32 mouse cellular contexts compared by ENCODE assay signal in genomic region chr9:13966212-13966611, GRCm38 (mm10).
"Had no signal": no experiment of that assay in that cellular context is flagged by ENCODE, and none has a peak within 500 bp of the region (broad histone marks: within the 10 kb centered on the region; RNA-seq: fewer than 3 reads in every experiment).

No protein-coding gene starts in this region.

- H3K9ac ChIP-seq: limb, embryonic 12.5 days; limb, embryonic 13.5 days; limb, embryonic 15.5 days; liver, embryonic 13.5 days; liver, embryonic 14.5 days; liver, embryonic 15.5 days; liver, postnatal 0 days; lung, embryonic 14.5 days; lung, embryonic 15.5 days; midbrain, embryonic 12.5 days; midbrain, embryonic 13.5 days; midbrain, embryonic 15.5 days; neural tube, embryonic 12.5 days; neural tube, embryonic 13.5 days had no signal

- H3K4me1 ChIP-seq: limb, embryonic 10.5 days; liver, embryonic 13.5 days; liver, embryonic 15.5 days; megakaryocyte, embryonic 14.5 days; midbrain, embryonic 13.5 days; midbrain, embryonic 15.5 days; neural tube, embryonic 12.5 days had no signal

- DNase-seq: left cerebral cortex, postnatal 4 days; liver; liver, embryonic 13.5 days; liver, postnatal 0 days; lung, adult 18-20 months; lung, adult 2 months; lung, postnatal 10 days; lung, postnatal 14 days; lung, postnatal 36 days; lung, postnatal 4 days; midbrain, embryonic 14.5 days had no signal

- H3K4me3 ChIP-seq: limb, embryonic 10.5 days; limb, embryonic 12.5 days; limb, embryonic 13.5 days; limb, embryonic 15.5 days; liver, embryonic 13.5 days; liver, embryonic 15.5 days; lung, embryonic 15.5 days; megakaryocyte, embryonic 14.5 days; midbrain, embryonic 10.5 days; midbrain, embryonic 12.5 days; midbrain, embryonic 13.5 days; midbrain, embryonic 15.5 days; myocyte; neural tube, embryonic 12.5 days; neural tube, embryonic 13.5 days had no signal

- H3K27me3 ChIP-seq: limb, embryonic 12.5 days; limb, embryonic 13.5 days; limb, embryonic 15.5 days; liver, embryonic 13.5 days; liver, embryonic 15.5 days; lung, embryonic 15.5 days; megakaryocyte, embryonic 14.5 days; midbrain, embryonic 12.5 days; midbrain, embryonic 13.5 days; midbrain, embryonic 15.5 days; neural tube, embryonic 12.5 days; neural tube, embryonic 13.5 days had no signal

- H3K36me3 ChIP-seq: limb, embryonic 10.5 days; limb, embryonic 12.5 days; limb, embryonic 13.5 days; limb, embryonic 15.5 days; liver, embryonic 13.5 days; liver, embryonic 15.5 days; lung, embryonic 15.5 days; midbrain, embryonic 10.5 days; midbrain, embryonic 12.5 days; midbrain, embryonic 13.5 days; midbrain, embryonic 15.5 days; neural tube, embryonic 12.5 days; neural tube, embryonic 13.5 days had no signal

- H3K27ac ChIP-seq: limb, embryonic 10.5 days; limb, embryonic 12.5 days; limb, embryonic 13.5 days; limb, embryonic 15.5 days; liver, embryonic 13.5 days; liver, embryonic 14.5 days; liver, embryonic 15.5 days; lung, embryonic 15.5 days; macrophage; midbrain, embryonic 10.5 days; midbrain, embryonic 12.5 days; midbrain, embryonic 13.5 days; midbrain, embryonic 15.5 days; neural tube, embryonic 12.5 days; neural tube, embryonic 13.5 days had no signal

- H3K9me3 ChIP-seq: limb, embryonic 10.5 days; limb, embryonic 12.5 days; limb, embryonic 13.5 days; limb, embryonic 15.5 days; liver, embryonic 13.5 days; liver, embryonic 15.5 days; lung, embryonic 15.5 days; megakaryocyte, embryonic 14.5 days; midbrain, embryonic 10.5 days; midbrain, embryonic 12.5 days; midbrain, embryonic 13.5 days; midbrain, embryonic 15.5 days; neural tube, embryonic 12.5 days; neural tube, embryonic 13.5 days had no signal

- ATAC-seq: liver, postnatal 0 days; lung, postnatal 0 days; midbrain, embryonic 13.5 days; midbrain, embryonic 15.5 days; midbrain, embryonic 16.5 days had no signal

- H3K4me2 ChIP-seq: limb, embryonic 12.5 days; limb, embryonic 13.5 days; limb, embryonic 15.5 days; liver, embryonic 11.5 days; liver, embryonic 13.5 days; liver, embryonic 15.5 days; lung, embryonic 14.5 days; lung, embryonic 15.5 days; midbrain, embryonic 11.5 days; midbrain, embryonic 12.5 days; midbrain, embryonic 13.5 days; midbrain, embryonic 15.5 days; neural tube, embryonic 12.5 days; neural tube, embryonic 13.5 days had no signal
